Mouse (Mus musculus): ENCODE results near the gene Cdh13. TPM values are rescaled to one million over a fixed set of nuclear protein-coding genes. Genes with fewer than 3 reads are reported as not detected.
"Not testable (repeated sequence)": the region's sequence is repeated elsewhere in the genome, so short reads cannot be mapped to it uniquely, and the experiment has no call there.

Gene Cdh13
- total RNA-seq, 4 experiments from 2014 or later = 74.1 to 101 (median 94.7) TPM

DNA sequence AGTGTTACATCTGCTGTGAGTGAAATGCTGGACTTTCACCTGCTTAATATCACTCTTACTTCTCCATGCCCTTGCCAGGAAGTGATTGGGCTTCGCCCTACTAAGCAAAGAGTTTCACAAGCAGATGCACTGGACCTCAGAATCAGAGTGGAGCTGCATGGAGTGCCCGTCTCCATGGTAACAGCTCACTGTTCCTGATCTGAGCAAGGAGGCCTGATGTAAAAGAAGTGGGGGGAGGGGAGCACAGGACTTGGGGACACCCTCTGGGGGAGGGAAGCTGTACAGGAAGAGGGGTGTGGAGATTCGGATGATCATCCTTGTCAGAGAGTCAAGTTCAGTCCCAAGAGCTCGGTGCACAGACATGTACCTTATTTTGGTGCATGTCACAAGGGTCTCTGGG is 384.2 kb downstream of the Cdh13 start:
- no peak for DNase-seq (ENCODE audit: low spot score in 2 of 2)

DNA sequence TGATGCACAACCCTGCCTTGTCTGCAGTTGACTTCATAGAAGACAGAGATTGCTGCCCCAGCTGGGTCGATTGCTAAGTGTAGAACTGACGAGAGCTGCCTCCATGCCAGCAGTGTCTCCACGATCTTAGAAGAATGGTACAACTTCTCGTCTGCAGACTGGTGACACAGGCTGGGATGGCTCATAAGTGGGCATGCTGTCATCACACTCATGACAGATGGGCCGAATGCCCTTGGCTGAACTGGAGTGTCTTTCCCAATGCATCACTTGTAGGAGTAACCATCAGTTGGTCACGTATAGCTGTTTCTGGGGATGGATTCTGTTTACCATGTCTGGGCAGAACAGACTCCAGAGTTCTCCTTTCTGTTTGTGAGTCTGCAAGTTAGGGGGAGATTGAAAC is 392.7 kb downstream of the Cdh13 start:
- DNase-seq (ENCODE audit: low spot score in 2 of 2) = no peak

DNA sequence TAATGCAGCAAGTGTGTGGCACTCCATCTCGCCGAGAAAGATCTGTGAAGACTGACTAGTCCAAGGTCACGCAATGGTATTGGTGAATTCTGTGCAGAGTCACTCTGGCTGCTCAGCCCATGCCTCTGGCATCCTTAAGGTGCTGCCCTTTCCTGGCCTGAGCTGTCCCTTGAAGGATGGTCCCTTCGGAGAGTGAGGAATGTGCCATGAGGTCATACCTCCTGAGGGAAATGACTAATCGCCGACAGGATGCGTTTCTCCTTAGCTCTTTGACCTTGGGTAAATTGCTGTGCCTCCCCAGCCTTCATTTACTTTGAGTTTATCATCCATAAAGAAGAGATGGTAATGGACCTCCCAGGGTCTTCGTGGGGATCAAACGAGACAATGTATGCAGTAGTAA is 395.8 kb downstream of the Cdh13 start:
- no peak for DNase-seq (ENCODE audit: low spot score in 2 of 2)

- no peak for DNase-seq (ENCODE audit: low spot score in 2 of 2)
Measured at GRCm38 (mm10) chr8:118683386-118683785, 399.9 kb downstream of the Cdh13 start.

DNA sequence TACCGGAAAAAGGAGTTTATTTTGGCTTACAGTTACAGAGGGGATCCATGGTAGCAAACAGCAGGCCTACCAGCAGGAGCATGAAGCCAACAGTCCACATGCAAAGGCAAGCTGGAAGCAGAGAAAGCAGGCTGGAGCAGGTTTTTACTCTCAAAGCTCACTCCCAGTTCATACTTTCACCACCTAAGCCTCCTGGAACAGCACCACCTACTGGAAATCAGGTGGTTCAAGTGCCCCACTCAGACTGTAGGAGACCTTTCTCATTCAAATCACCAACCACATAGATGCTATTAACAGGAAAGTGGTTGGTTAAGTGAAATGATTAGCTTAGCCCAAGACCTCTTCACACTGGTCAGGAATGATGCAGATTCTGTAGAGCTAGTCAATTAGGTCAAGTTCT is 402.3 kb downstream of the Cdh13 start:
- DNase-seq (ENCODE audit: low spot score in 2 of 2) = no peak

DNA sequence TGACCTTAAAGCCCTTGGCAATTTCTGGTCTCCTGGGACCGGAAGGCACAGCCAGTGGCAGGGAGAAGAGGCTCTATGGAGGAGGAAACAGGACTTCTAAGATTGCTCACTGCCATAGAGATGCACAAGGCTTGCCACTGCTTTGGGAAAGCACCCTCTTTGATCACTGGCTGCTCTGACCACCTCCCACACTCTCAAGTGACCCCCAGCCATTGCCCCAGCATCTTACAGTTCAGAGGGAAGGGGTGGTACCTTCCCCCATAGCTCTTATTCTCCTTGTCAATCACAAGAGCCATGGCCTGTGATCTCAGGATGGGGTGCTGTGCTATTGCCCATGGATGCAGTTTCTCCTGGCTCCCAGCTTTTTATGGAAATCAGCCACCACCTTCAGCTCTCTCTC is 406.3 kb downstream of the Cdh13 start:
- DNase-seq (ENCODE audit: low spot score in 2 of 2) = no peak

DNA sequence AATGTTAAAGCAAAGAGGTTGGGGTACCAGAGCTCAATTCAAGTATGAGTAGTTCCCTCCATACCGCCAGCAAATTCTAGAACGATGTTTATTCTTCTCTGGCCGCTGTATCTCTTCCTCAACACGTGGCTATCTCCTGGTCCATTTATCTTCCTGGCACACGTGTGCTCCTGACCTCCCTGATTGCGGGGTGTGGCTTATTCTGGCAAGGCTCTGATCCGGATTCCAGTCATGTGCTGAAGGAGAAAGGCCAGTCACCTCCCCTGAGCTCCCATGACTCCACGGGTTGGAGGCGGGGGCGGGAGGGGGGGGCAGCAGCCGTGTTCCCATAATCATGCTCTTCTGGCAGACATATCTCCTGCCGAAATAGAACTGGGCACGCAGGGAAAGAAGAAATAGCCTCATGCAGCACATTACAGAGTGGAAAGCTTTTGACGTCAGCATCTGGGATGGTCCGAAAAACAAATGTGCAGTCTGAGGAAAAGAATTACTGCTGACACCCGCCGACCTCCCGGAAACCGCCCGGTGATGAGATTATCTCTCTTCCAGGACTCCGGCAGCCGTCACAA is 417.9 kb downstream of the Cdh13 start:
- no peak for DNase-seq (ENCODE audit: low spot score in 2 of 2)

GRCm38 (mm10) chr8:118709366-118709765 is 425.8 kb downstream of the Cdh13 start:
- DNase-seq (ENCODE audit: low spot score in 2 of 2) = no peak

DNA sequence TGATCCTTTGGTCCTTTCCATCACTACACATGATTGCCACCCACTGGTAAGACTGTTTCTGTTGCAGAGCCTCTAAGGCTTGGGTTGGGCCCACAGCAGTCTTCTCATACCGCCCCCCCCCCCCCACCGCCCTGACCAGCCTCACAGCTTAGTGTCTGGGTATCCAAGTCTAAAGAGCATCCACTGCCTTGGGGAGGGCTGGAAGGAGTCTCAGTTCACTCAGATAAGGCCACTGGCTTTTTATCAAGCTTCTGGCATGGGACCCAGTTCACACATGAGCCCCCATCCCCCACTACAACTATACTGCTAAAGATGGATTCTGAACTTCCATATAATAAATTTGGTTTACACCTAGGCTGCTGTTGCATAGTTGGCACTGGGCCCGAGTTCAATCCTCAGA is 428.1 kb downstream of the Cdh13 start:
- no peak for DNase-seq (ENCODE audit: low spot score in 2 of 2)

DNA sequence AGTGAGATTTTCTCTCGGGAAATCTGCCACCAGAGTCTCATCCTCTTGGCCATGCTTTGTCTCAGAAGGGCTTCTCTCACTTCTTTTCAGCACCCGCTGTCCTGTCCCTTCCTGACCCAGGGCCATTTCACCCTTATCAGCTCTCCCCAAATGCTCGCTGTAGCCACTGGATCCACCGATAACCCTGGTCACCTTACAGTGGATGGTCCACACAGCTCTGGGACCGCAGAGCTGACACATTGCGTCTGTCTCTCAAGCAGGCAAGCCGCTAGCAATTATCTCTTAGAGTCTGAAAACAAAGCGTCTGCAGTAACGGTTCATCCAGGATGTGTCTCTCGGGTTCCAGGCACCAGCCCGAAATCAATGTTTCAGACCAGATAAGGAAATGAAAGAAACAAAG is 429.6 kb downstream of the Cdh13 start:
- DNase-seq (ENCODE audit: low spot score in 2 of 2) = no peak

- DNase-seq (ENCODE audit: low spot score in 2 of 2) = no peak
Measured at GRCm38 (mm10) chr8:118713596-118713995, 430.1 kb downstream of the Cdh13 start.

GRCm38 (mm10) chr8:118722896-118723295 is 439.4 kb downstream of the Cdh13 start:
- DNase-seq (ENCODE audit: low spot score in 2 of 2) = no peak

- no peak for DNase-seq (ENCODE audit: low spot score in 2 of 2)
Measured at GRCm38 (mm10) chr8:118725651-118726050, 442.1 kb downstream of the Cdh13 start.

GRCm38 (mm10) chr8:118741781-118742180 is 458.2 kb downstream of the Cdh13 start:
- no peak for DNase-seq (ENCODE audit: low spot score in 2 of 2)

GRCm38 (mm10) chr8:118744991-118745390 is 461.5 kb downstream of the Cdh13 start:
- DNase-seq (ENCODE audit: low spot score in 2 of 2) = no peak

GRCm38 (mm10) chr8:118748041-118748604 is 464.6 kb downstream of the Cdh13 start:
- no peak for DNase-seq (ENCODE audit: low spot score in 2 of 2)

DNA sequence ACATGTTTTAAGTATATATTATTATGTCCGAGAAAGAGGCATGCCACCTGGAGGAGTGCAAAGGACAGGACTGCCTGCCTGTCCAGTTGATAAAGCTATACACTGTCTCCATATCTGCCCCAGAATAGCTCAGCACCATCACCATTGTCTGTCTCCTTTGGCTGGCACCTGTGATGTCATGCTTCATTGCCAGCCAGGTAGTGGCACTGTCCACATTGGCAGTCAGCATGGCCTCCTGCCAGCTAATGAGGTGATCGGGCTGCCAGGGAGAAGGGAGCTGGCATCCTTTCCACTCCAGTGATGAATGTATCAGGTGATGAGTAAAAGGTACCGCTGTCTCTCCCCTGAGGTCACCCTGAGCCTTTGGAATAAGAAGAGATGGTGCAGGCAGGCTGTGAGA is 465.7 kb downstream of the Cdh13 start:
- DNase-seq (ENCODE audit: low spot score in 2 of 2) = no peak

DNA sequence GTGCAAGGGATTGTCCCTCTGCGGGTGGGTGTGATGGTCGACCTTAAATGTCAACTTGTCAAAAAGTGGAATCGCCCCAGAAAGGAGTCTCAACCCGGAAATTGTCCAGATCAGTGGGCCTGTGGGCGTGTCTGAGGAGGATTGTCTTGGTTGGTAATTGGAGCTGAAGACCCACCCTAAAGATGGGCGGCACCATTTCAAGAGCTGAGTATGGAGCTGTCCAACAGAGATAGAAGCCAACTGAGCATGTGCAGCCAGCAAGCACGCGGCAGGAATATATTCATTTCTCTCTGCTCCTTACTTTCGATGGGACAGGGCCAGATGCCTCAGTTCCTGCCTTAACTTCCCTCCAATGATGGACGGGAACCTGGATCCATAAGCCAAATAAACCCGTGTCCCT is 466.3 kb downstream of the Cdh13 start:
- DNase-seq (ENCODE audit: low spot score in 2 of 2) = no peak

GRCm38 (mm10) chr8:118753710-118754109 is 470.2 kb downstream of the Cdh13 start:
- no peak for DNase-seq (ENCODE audit: low spot score in 2 of 2)

GRCm38 (mm10) chr8:118754119-118754518 is 470.6 kb downstream of the Cdh13 start:
- no peak for DNase-seq (ENCODE audit: low spot score in 2 of 2)

DNA sequence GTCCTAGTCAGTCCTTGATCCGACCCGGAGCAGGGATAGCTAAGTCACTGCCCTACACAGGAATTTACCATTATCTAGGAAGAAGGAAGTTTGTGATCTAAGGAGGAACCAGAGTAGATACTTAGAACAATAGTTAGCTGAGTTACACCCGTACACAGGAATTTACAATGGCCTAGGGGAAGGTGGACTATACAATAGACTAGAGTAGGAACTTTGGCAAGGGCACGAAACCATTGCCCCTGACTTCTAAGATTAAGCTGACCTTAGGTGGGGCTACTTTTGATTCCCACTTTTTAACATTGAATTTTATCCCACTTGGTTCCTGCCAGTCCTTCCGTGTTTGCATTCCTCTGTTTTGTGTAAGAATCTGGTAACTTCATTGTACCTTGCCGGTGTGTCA is 494.0 kb downstream of the Cdh13 start:
- not testable (repeated sequence) for DNase-seq (ENCODE audit: low spot score in 2 of 2)

- no peak for DNase-seq (ENCODE audit: low spot score in 2 of 2)
Measured at GRCm38 (mm10) chr8:118778374-118778773, 494.8 kb downstream of the Cdh13 start.

DNA sequence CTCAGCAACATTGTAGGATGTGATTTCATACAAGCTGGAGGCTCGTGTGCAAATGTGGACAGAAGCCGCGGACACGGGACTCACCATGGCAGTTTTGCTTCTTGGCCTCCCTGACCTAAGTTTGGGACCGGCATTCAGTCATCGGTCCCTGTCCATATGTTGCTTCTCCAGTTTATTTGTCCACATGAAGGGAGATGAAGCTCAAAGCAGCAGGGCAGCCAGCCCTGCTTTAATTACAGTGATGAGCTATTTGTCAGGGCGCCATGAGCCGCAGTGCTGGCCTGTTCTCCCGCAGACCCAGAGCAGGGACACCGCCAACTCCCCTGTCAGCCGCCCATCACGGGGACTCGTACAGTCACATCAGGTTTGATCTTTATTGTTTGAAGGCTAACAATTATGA is 502.1 kb downstream of the Cdh13 start:
- no peak for DNase-seq (ENCODE audit: low spot score in 2 of 2)

DNA sequence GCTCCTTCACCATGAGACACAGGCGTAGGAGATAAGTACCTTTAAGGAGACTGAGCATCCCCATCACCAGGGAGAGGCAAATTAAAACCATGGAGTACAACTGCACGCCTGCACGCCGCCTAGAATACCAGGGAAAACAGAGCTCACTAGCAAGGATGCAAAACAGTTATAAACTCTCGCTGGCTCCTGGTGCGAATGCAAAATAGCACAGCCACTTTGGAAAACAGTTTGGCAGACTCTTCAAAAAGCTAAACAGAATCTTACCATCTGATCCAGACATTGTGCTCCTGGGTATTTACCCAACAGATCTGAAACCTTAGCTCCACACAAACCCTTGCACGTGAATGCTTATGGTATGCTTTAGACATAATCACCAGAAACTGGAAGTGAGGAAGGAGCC is 506.1 kb downstream of the Cdh13 start:
- DNase-seq (ENCODE audit: low spot score in 2 of 2) = no peak

Measured in gastrocnemius, adult 8-10 months (tissue).